Mouse (Mus musculus): ENCODE data around the gene Lrpap1. TPM values are rescaled to one million over a fixed set of nuclear protein-coding genes. Genes with fewer than 3 reads are reported as not detected.

Lrpap1 gene
- polyA plus RNA-seq, 1 experiment from 2014 or later, result 47.7 TPM

DNA sequence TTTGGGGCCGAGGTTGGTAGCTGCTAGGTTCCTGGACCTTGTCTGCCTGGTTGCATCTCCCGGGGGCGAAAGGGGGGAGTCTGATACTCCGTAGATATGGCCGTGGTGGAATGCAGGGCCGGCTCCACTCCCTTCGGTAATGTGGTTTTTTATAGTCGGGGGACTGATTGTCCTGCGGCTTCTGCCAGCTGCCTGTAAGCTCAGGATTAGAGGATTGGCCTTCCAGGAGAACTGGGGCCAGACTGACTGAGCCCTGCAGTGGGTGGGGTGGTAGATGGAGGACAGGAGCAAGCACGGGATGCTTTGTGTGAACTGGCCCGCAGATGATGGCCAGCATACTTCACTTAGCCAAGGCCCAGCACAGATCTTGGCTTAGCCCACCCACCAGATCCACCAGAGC lies 32.3 kb downstream of the Lrpap1 start:
- WGBS, result 69% methylated on average over 11 of the region's 11 CpGs
- TF ChIP-seq CTCF (IDR thresholded peaks at IDR 0.05; ENCODE audit: low read depth), result no peak
- H3K4me2 ChIP-seq (replicated peaks; ENCODE audit: low read depth), result no peak overlapping the region

DNA sequence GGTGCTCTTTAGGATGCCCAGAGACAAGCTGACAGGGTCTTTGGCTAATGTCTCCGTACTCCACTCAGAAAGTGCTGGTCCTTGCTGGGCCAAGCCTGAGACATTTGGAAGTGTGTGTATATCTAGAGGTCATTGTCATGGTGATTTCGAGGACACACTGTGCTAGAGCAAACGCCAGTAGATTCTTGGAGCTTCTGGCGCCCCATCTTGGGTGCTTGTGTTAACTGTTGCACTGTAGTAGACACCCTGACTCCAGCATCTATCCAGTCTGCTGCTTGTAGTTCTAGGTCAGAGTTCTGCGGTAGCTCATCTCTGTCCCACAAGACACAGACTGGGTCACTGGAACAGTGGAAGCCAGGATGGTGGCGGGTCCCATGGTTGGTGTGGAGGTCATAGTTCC lies 33.7 kb downstream of the Lrpap1 start:
- H3K4me1 ChIP-seq (replicated peaks; ENCODE audit: control insufficient read depth, insufficient read depth, low read length), result no peaks in the 10 kb centered on the region
- no peak overlapping the region for H3K27ac ChIP-seq (ENCODE audit: low read depth, low read length)
- 84% methylated on average over 6 of the region's 6 CpGs for WGBS
- H3K4me3 ChIP-seq (ENCODE audit: low read depth, low read length), result no peak overlapping the region
- ATAC-seq, result no peak
- no peaks in the 10 kb centered on the region for H3K9me3 ChIP-seq (ENCODE audit: control insufficient read depth)
- H3K4me2 ChIP-seq (replicated peaks; ENCODE audit: low read depth), result no peak overlapping the region
- TF ChIP-seq CTCF (IDR thresholded peaks at IDR 0.05; ENCODE audit: low read depth), result no peak
- H3K9ac ChIP-seq (ENCODE audit: low read depth, low read length), result no peak overlapping the region
- no peaks in the 10 kb centered on the region for H3K36me3 ChIP-seq (ENCODE audit: control insufficient read depth, insufficient read depth)
- no peaks in the 10 kb centered on the region for H3K27me3 ChIP-seq (replicated peaks; ENCODE audit: control insufficient read depth, insufficient read depth, low read length)

More for the DNA sequence above, 32.3 kb downstream of the Lrpap1 start:
- no peaks in the 10 kb centered on the region for H3K4me1 ChIP-seq (replicated peaks; ENCODE audit: control insufficient read depth, insufficient read depth, low read length)
- no peak overlapping the region for H3K9ac ChIP-seq (ENCODE audit: low read depth, low read length)
- H3K27ac ChIP-seq (ENCODE audit: low read depth, low read length), result no peak overlapping the region
- H3K27me3 ChIP-seq (replicated peaks; ENCODE audit: control insufficient read depth, insufficient read depth, low read length), result no peaks in the 10 kb centered on the region
- no peak overlapping the region for H3K4me3 ChIP-seq (ENCODE audit: low read depth, low read length)
- no peaks in the 10 kb centered on the region for H3K9me3 ChIP-seq (ENCODE audit: control insufficient read depth)
- no peak for ATAC-seq
- no peaks in the 10 kb centered on the region for H3K36me3 ChIP-seq (ENCODE audit: control insufficient read depth, insufficient read depth)

DNA sequence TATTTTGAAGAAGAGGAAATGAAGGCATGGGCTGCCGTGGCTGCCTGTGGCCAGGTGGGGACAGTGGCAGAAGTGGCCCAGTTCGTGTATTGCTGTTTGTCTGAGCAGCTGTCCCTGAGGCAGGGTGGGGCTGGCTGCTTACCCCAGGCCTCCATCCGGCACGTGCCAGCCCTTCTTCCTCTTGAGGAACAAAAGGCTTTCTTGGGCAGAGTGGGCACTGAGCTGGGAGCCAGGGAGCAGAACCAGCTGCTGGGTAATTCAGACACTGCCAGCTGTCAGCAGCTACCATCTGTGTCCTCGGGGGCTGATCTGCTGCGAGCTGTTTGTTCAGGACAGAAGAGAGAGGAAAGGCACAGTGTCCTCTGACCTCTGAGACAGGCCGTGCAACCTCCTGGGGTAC lies 34.6 kb downstream of the Lrpap1 start:
- Histone ChIP-seq H3K4me2 (replicated peaks; ENCODE audit: low read depth) (no peak overlapping the region), H3K27ac (ENCODE audit: low read depth, low read length) (no peak overlapping the region), H3K27me3 (replicated peaks; ENCODE audit: control insufficient read depth, insufficient read depth, low read length) (no peaks in the 10 kb centered on the region), H3K36me3 (ENCODE audit: control insufficient read depth, insufficient read depth) (no peaks in the 10 kb centered on the region), H3K9me3 (ENCODE audit: control insufficient read depth) (no peaks in the 10 kb centered on the region), H3K4me3 (ENCODE audit: low read depth, low read length) (no peak overlapping the region), H3K9ac (ENCODE audit: low read depth, low read length) (no peak overlapping the region), H3K4me1 (replicated peaks; ENCODE audit: control insufficient read depth, insufficient read depth, low read length) (no peaks in the 10 kb centered on the region)
- WGBS, result 58% methylated on average over 7 of the region's 7 CpGs
- ATAC-seq, result no peak
- no peak for TF ChIP-seq CTCF (IDR thresholded peaks at IDR 0.05; ENCODE audit: low read depth)

GRCm38 (mm10) chr5:35070314-35070713 lies 35.3 kb downstream of the Lrpap1 start:
- no peaks in the 10 kb centered on the region for H3K36me3 ChIP-seq (ENCODE audit: control insufficient read depth, insufficient read depth)
- TF ChIP-seq CTCF (IDR thresholded peaks at IDR 0.05; ENCODE audit: low read depth), result no peak
- H3K27ac ChIP-seq (ENCODE audit: low read depth, low read length), result no peak overlapping the region
- H3K27me3 ChIP-seq (replicated peaks; ENCODE audit: control insufficient read depth, insufficient read depth, low read length), result no peaks in the 10 kb centered on the region
- 86% methylated on average over 8 of the region's 8 CpGs for WGBS
- H3K4me1 ChIP-seq (replicated peaks; ENCODE audit: control insufficient read depth, insufficient read depth, low read length), result no peaks in the 10 kb centered on the region
- no peaks in the 10 kb centered on the region for H3K9me3 ChIP-seq (ENCODE audit: control insufficient read depth)
- no peak for ATAC-seq
- no peak overlapping the region for H3K4me2 ChIP-seq (replicated peaks; ENCODE audit: low read depth)
- H3K9ac ChIP-seq (ENCODE audit: low read depth, low read length), result no peak overlapping the region
- no peak overlapping the region for H3K4me3 ChIP-seq (ENCODE audit: low read depth, low read length)

DNA sequence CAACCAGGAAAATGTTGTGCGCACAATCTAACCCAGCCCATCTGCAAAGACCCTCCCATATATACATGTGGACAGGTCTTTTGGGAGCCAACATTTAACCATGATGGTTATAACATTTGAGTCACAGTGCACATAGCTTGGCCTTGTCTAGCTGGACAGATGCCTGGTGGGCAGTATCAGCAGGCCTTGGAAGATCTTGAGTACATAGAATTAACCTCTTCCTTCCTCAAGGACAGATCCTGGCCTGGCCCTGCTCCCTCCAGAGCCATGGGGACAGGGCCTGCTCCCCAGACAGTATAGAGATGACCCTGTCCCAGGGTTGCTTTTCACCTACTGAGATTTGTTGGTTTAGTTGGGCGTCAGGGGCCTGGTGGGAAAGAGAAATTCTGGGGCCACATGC lies 35.7 kb downstream of the Lrpap1 start:
- Histone ChIP-seq H3K4me3 (ENCODE audit: low read depth, low read length) (no peak overlapping the region), H3K9me3 (ENCODE audit: control insufficient read depth) (no peaks in the 10 kb centered on the region), H3K27me3 (replicated peaks; ENCODE audit: control insufficient read depth, insufficient read depth, low read length) (no peaks in the 10 kb centered on the region), H3K27ac (ENCODE audit: low read depth, low read length) (no peak overlapping the region), H3K4me1 (replicated peaks; ENCODE audit: control insufficient read depth, insufficient read depth, low read length) (no peaks in the 10 kb centered on the region), H3K4me2 (replicated peaks; ENCODE audit: low read depth) (no peak overlapping the region), H3K36me3 (ENCODE audit: control insufficient read depth, insufficient read depth) (no peaks in the 10 kb centered on the region), H3K9ac (ENCODE audit: low read depth, low read length) (no peak overlapping the region)
- no peak for TF ChIP-seq CTCF (IDR thresholded peaks at IDR 0.05; ENCODE audit: low read depth)
- no peak for ATAC-seq
- 84% methylated on average over 2 of the region's 2 CpGs for WGBS

GRCm38 (mm10) chr5:35060098-35060497 lies 45.5 kb downstream of the Lrpap1 start:
- peaks cover 26% of the 10 kb centered on the region for H3K27me3 ChIP-seq (replicated peaks; ENCODE audit: control insufficient read depth, insufficient read depth, low read length)
- H3K4me1 ChIP-seq (replicated peaks; ENCODE audit: control insufficient read depth, insufficient read depth, low read length), result no peaks in the 10 kb centered on the region
- 52% methylated on average over 3 of the region's 3 CpGs for WGBS
- no peak for TF ChIP-seq CTCF (IDR thresholded peaks at IDR 0.05; ENCODE audit: low read depth)
- no peak overlapping the region for H3K4me3 ChIP-seq (ENCODE audit: low read depth, low read length)
- no peak overlapping the region for H3K4me2 ChIP-seq (replicated peaks; ENCODE audit: low read depth)
- H3K36me3 ChIP-seq (ENCODE audit: control insufficient read depth, insufficient read depth), result no peaks in the 10 kb centered on the region
- H3K9ac ChIP-seq (ENCODE audit: low read depth, low read length), result no peak overlapping the region
- no peaks in the 10 kb centered on the region for H3K9me3 ChIP-seq (ENCODE audit: control insufficient read depth)
- ATAC-seq, result no peak
- no peak overlapping the region for H3K27ac ChIP-seq (ENCODE audit: low read depth, low read length)

DNA sequence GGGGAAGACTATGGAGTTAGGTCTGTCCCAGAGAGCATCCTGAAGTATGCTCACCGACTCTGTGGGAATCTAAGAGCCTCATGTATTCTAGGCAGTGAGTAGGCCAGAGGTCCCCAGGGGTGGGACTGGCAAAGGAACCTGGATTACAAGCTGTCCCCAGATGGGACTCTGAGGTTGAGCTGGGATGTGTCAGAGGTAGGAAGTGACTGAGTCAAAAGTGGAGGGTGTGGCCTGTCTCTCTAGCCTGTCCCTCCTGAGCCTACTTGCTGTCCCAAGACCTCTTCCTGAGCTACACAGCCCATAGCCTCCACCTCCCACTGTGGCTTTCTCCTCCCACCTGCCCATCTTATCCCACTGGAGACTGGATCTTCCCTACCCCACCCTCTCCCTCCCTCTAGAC lies 47.4 kb downstream of the Lrpap1 start:
- no peak overlapping the region for H3K4me3 ChIP-seq (ENCODE audit: low read depth, low read length)
- no peaks in the 10 kb centered on the region for H3K36me3 ChIP-seq (ENCODE audit: control insufficient read depth, insufficient read depth)
- H3K9me3 ChIP-seq (ENCODE audit: control insufficient read depth), result no peaks in the 10 kb centered on the region
- H3K4me1 ChIP-seq (replicated peaks; ENCODE audit: control insufficient read depth, insufficient read depth, low read length), result no peaks in the 10 kb centered on the region
- no peak overlapping the region for H3K4me2 ChIP-seq (replicated peaks; ENCODE audit: low read depth)
- no peak for TF ChIP-seq CTCF (IDR thresholded peaks at IDR 0.05; ENCODE audit: low read depth)
- H3K27ac ChIP-seq (ENCODE audit: low read depth, low read length), result no peak overlapping the region
- H3K9ac ChIP-seq (ENCODE audit: low read depth, low read length), result no peak overlapping the region
- no peak for ATAC-seq
- peaks cover 29% of the 10 kb centered on the region for H3K27me3 ChIP-seq (replicated peaks; ENCODE audit: control insufficient read depth, insufficient read depth, low read length)
- WGBS, result 65% methylated on average over 1 of the region's 1 CpGs
